Mouse (Mus musculus) neural tube, embryonic 15.5 days (tissue): ENCODE data around the gene Aire. TPM values are rescaled to one million over a fixed set of nuclear protein-coding genes. Genes with fewer than 3 reads are reported as not detected.

Experiments used
- ATAC-seq: fragments of 200-750 bp; cut with Nextera tagmentation; 2 replicates; pipeline ENCODE4 v1.8.0; 2017; ENCODE audit warnings: mild to moderate bottlenecking, moderate TSS enrichment, moderate library complexity; ENCODE audit not compliant: low FRiP score
- H3K27ac ChIP-seq: fragments of 300-500 bp; sonication (generic); replicated peaks from 2 replicates; pipeline ENCODE4 v1.5.1; 2015; ENCODE audit warnings: mild to moderate bottlenecking, inconsistent platforms
- H3K27me3 ChIP-seq: fragments of 300-500 bp; sonication (generic); replicated peaks from 2 replicates; pipeline ENCODE4 v1.6.1; 2015; ENCODE audit warnings: inconsistent platforms
- H3K36me3 ChIP-seq: fragments of 300-500 bp; sonication (generic); 2 replicates; pipeline ENCODE4 v1.6.1; 2015; ENCODE audit warnings: inconsistent platforms
- H3K4me1 ChIP-seq: fragments of 300-500 bp; sonication (generic); 2 replicates; pipeline ENCODE4 v1.6.1; 2015; ENCODE audit warnings: inconsistent platforms
- H3K4me2 ChIP-seq: fragments of 300-500 bp; sonication (generic); 2 replicates; pipeline ENCODE4 v1.6.1; 2015; ENCODE audit warnings: inconsistent platforms, mild to moderate bottlenecking, moderate library complexity
- H3K4me3 ChIP-seq: fragments of 300-500 bp; sonication (generic); replicated peaks from 2 replicates; pipeline ENCODE4 v1.5.1; 2015; ENCODE audit warnings: mild to moderate bottlenecking, inconsistent platforms
- H3K9ac ChIP-seq: fragments of 300-500 bp; sonication (generic); replicated peaks from 2 replicates; pipeline ENCODE4 v1.6.1; 2015; ENCODE audit warnings: mild to moderate bottlenecking, inconsistent platforms
- H3K9me3 ChIP-seq: fragments of 300-500 bp; sonication (generic); replicated peaks from 2 replicates; pipeline ENCODE4 v1.6.1; 2016; ENCODE audit warnings: inconsistent platforms
- WGBS: fragments of 180-500 bp; shearing (Covaris S2); methylation state at CpG from one replicate; pipeline ENCODE4 v1.1.7; 2015; ENCODE audit warnings: mixed read lengths; 5-methylcytosine and 5-hydroxymethylcytosine counted together
- polyA plus RNA-seq: library from polyadenylated mRNA; unstranded; fragments of >200 nt; fragmentation: Nextera tagmentation; extraction: Ambion mirVana; gene quantifications from 2 replicates; pipeline ENCODE4 v1.2.1, GENCODE M21; 2015

Aire gene
- polyA plus RNA-seq, 1 experiment from 2014 or later: 0.18 TPM

DNA sequence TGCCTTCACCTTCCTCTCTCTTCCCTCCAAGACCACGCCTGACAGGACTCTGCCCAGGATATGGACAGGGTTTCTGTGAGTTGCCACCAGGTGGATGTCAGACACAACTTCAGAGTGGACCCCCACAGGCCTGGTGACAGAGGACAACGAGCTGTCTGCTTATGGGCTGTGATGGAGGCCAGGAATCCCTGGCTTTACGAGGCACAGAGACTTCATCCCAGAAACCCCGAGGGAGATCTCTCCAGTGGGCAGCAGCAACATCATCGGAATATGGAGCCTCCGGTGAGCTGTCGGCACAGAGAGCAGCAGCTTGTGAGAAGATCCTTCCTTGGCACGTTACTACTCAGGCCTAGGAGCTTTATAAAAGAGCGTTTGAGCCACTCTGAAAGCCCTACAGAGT, 34.5 kb upstream of the Aire start:
- Histone ChIP-seq H3K4me2 (no peak overlapping the region), H3K27me3 (no peaks in the 10 kb centered on the region), H3K4me1 (no peaks in the 10 kb centered on the region), H3K4me3 (no peak overlapping the region), H3K9ac (no peak overlapping the region), H3K36me3 (no peaks in the 10 kb centered on the region), H3K9me3 (no peaks in the 10 kb centered on the region), H3K27ac (no peak overlapping the region)
- no peak for ATAC-seq
- 84% methylated on average over 9 of the region's 9 CpGs for whole genome bisulfite sequencing

DNA sequence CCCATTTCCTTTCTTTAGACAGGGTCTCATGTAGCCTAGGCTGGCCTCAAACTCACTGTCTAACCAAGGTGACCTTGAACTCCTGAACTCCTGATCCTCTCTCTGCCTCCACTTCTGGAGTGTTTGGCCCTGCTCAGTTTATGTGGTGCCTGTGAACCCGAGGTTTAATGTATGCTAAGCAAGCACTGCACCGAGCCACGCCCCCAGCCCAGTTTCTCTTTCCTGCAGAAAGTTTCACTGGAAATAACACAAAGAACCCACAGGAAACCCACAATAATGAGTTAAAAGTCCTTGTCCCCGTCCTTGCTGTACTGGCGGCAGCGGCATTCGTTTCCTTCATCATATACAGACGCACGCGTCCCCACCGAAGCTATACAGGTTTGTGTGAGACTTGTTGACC, 31.6 kb upstream of the Aire start:
- WGBS: 82% methylated on average over 11 of the region's 11 CpGs
- no peak for ATAC-seq
- no peak overlapping the region for H3K9ac ChIP-seq
- peaks cover 12% of the 10 kb centered on the region for H3K27me3 ChIP-seq
- no peak overlapping the region for H3K4me3 ChIP-seq
- no peaks in the 10 kb centered on the region for H3K36me3 ChIP-seq
- H3K4me1 ChIP-seq: peaks cover under 1% of the 10 kb centered on the region
- no peak overlapping the region for H3K27ac ChIP-seq
- H3K4me2 ChIP-seq: no peak overlapping the region
- H3K9me3 ChIP-seq: no peaks in the 10 kb centered on the region

DNA sequence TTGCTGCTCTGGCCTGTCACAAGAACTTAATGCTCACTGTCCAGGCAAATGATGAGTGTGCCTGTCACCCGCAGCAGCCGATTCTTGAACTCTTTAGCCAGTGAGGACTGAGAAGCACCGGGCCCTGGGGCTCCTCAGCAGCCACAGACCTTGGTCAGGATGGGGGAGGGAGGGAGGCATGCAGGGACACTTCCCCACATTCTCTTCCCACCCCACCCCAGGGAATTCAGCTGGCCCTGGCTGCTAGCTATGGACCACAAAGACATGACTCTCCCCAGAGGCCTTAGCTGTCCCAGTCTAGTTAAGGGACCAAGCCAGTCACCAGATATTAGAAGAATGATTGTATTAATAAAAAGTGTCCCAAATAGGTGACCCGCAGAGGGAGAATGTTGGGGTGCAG, 30.7 kb upstream of the Aire start:
- WGBS: 79% methylated on average over 4 of the region's 4 CpGs
- H3K36me3 ChIP-seq: no peaks in the 10 kb centered on the region
- peaks cover 9% of the 10 kb centered on the region for H3K4me1 ChIP-seq
- H3K27me3 ChIP-seq: peaks cover 20% of the 10 kb centered on the region
- no peak overlapping the region for H3K4me2 ChIP-seq
- no peak overlapping the region for H3K9ac ChIP-seq
- no peak for ATAC-seq
- no peak overlapping the region for H3K4me3 ChIP-seq
- H3K27ac ChIP-seq: no peak overlapping the region
- no peaks in the 10 kb centered on the region for H3K9me3 ChIP-seq

DNA sequence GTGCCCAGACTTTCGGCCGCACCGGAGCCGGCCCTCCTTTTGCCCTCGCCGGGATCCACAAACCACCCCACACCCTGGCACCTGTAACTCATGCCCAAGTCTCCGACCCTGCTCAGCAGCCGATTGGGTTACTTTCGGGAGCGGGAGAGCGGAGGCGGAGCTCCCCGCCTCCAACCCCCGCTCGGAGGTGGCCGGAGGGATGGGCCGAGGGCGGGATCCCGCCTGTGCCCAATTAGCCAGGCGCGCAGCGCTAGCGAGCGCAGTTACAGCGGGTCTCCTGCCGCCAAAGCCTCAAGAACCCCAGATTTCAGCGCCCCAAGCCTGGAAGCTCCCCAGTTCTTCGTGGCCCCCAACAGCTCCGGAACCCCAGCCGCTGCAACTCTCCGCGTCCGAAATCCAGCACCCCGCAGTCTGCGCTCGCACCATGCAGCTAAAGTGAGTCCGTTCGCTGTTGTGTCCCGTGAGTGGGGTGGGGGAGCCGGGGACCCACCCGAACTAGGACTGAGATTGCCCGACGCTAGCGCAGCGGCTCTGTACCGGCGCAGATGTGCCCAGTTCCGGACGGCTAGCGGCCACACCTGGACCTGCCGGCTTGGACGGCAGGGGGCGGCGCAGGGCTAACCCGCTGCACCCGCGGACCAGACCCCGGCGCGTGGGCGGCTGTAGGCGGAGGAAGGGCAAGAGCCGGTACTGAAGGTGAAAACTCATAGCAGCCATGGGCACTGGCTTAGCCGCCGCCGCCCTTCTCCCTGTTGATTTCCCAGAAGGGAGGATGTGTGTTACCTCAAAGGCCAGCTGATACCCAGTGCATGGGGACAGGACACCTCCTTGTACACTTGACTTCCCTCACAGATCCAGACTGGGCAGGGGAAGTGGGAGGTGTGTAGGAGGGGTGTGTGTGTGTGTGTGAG, 25.9 kb upstream of the Aire start, which contains the start of gene Icosl:
Gene Icosl (plus strand): TSS at position 202 of the 911 bp plus-strand sequence.
- under 1% methylated on average over 64 of the region's 66 CpGs for WGBS
- peaks cover 13% of the 10 kb centered on the region for H3K4me1 ChIP-seq
- peak; percentile 90 for ATAC-seq
- peak within 1 kb of the TSS; percentile 98 for H3K4me2 ChIP-seq
- no peak within 1 kb of the TSS for H3K27ac ChIP-seq
- peaks cover 36% of the 10 kb centered on the region for H3K27me3 ChIP-seq
- H3K36me3 ChIP-seq: no peaks in the 10 kb centered on the region
- H3K9ac ChIP-seq: peak within 1 kb of the TSS; percentile 63
- H3K9me3 ChIP-seq: no peaks in the 10 kb centered on the region
- H3K4me3 ChIP-seq: peak within 1 kb of the TSS; percentile 60

DNA sequence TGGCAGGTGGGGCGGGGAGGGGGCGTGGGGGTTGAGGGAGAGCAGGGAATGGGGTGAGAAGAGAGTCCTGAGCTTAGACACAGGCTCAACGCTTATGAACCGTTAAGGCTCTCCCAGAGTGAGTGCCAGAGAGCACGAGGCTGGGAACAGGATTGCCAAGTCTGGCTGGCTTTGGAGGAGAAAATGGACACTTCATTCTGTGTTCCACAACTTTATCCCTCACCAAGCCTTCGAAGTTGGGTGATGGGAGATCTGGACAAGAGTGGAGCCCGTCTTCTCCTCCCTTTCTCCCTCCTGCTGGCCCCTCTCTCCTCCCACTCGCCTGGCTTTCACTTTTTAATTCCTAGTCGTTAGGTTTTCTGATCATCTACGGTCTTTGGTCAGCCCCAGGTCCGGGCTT, 25.1 kb upstream of the Aire start:
- Histone ChIP-seq H3K4me1 (peaks cover 13% of the 10 kb centered on the region), H3K36me3 (no peaks in the 10 kb centered on the region), H3K27me3 (peaks cover 36% of the 10 kb centered on the region), H3K27ac (no peak overlapping the region), H3K9me3 (no peaks in the 10 kb centered on the region), H3K9ac (peak overlapping the region; percentile 63; the same call in 1 of the 2 replicates), H3K4me2 (peak overlapping the region; percentile 98), H3K4me3 (peak overlapping the region; percentile 60)
- ATAC-seq: no peak
- WGBS: 28% methylated on average over 11 of the region's 11 CpGs

DNA sequence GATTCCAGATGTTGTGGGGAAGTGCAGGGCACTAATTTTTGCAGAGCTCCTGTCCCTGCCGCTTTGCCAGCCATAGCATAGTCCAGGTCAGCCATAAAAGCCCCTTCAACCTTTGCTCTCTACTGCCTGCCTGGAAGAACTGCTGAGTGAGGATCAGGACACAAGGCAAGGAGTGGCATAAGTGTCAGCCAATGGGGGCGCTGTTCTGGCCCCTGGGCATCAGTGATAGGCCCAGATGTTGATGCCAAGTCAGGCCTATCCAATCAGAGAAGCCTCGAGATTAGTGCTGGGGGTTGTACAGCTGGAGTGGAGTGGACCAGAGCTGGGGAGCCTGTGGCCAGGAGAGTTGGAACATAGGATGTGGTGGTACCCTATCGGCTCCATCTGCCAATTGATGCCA, 23.8 kb upstream of the Aire start:
- no peaks in the 10 kb centered on the region for H3K9me3 ChIP-seq
- H3K27me3 ChIP-seq: peaks cover 36% of the 10 kb centered on the region
- H3K27ac ChIP-seq: no peak overlapping the region
- 41% methylated on average over 4 of the region's 4 CpGs for WGBS
- no peaks in the 10 kb centered on the region for H3K36me3 ChIP-seq
- H3K4me2 ChIP-seq: no peak overlapping the region
- H3K9ac ChIP-seq: no peak overlapping the region
- no peak for ATAC-seq
- no peak overlapping the region for H3K4me3 ChIP-seq
- H3K4me1 ChIP-seq: peaks cover 13% of the 10 kb centered on the region

DNA sequence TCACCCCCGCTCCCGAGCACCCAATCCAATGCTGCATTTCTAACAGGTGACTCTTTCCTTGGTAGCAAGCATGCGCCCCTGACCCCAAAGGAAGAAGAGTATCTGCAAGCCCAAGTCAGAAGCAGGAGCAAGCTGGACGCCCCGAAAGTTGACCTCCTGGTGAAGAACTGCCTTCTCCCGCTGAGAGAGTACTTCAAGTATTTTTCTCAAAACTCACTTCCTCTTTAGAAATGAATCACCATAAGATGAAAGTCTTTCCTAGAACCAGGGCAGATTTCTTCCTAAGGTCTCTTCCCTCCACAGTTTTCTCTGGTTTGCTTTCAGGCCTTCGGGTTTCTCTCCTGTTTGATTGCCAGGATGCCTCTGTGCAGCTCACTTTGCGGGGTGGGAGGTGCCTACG, 19.7 kb upstream of the Aire start:
- H3K9me3 ChIP-seq: no peaks in the 10 kb centered on the region
- no peak overlapping the region for H3K4me3 ChIP-seq
- ATAC-seq: no peak
- 84% methylated on average over 9 of the region's 9 CpGs for WGBS
- peaks cover 8% of the 10 kb centered on the region for H3K27me3 ChIP-seq
- H3K4me2 ChIP-seq: no peak overlapping the region
- H3K27ac ChIP-seq: no peak overlapping the region
- no peaks in the 10 kb centered on the region for H3K36me3 ChIP-seq
- H3K4me1 ChIP-seq: no peaks in the 10 kb centered on the region
- no peak overlapping the region for H3K9ac ChIP-seq

DNA sequence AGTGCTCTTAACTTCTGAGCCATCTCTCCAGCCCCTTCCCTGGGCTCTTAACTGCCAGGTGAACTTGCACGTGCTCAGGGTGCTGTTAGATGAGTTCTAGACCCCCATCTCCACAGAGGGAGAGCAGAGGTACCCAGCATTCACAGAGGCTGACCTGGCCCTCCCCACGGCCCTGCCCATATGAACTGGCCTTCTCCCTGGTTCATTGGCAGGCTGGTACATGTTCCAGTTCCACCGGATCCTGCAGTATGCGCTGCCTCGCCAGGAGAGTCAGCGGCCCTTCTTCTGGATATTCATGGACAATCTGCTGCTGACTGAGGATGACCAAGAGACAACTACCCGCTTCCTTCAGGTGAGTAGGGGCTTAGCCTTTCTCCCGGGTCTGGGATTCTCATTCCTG, 13.6 kb upstream of the Aire start:
- H3K27me3 ChIP-seq: no peaks in the 10 kb centered on the region
- no peak overlapping the region for H3K4me2 ChIP-seq
- WGBS: 87% methylated on average over 8 of the region's 8 CpGs
- no peak overlapping the region for H3K27ac ChIP-seq
- H3K4me3 ChIP-seq: no peak overlapping the region
- no peaks in the 10 kb centered on the region for H3K9me3 ChIP-seq
- H3K36me3 ChIP-seq: no peaks in the 10 kb centered on the region
- ATAC-seq: no peak
- H3K9ac ChIP-seq: no peak overlapping the region
- H3K4me1 ChIP-seq: no peaks in the 10 kb centered on the region

DNA sequence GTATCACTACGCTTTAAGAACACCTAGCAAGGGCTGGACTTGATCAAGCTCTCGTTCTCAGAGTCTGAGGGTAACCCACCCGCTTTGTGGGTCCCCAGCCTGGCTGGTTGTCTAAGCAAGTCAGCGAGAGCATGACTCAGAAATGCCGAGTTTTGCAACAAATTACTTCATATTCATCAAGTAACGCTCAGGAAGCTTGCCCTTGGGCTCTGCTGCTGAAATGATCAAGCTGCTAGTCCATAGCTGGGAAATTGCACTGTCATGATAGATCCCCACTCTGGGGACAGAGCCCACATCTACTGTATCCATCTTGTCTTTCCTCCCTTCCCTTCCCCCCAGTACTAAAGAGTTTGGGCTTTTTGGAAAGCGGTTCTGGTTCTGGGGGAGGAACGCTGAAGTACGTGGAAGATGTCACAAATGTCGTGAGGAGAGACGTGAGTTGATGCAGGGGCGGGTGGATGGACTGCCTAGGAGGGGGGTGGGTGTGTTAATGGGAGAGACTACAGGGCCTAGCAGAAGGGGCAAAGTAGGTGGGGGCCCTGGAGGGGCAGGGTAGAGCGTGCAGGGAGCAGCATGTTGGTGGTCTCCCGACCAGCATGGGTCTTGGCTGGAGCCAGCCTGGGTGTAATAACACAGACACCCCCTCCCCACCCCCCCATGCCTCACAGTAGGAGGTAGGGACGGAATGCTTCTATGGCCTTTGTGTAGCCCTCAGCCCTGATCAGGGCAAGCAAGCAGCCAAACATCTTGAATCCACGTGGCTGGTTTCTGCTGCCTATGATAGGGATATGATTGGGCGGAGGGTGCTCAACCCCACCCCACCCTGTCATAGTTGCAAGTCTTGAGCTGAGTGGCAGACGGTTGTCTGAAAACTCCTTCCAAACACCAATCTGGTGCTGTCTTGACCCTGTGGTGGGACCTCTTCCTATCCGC, 11.5 kb upstream of the Aire start:
- no peak overlapping the region for H3K4me3 ChIP-seq
- no peaks in the 10 kb centered on the region for H3K9me3 ChIP-seq
- ATAC-seq: no peak
- H3K9ac ChIP-seq: no peak overlapping the region
- 73% methylated on average over 19 of the region's 19 CpGs for WGBS
- H3K27ac ChIP-seq: no peak overlapping the region
- H3K27me3 ChIP-seq: no peaks in the 10 kb centered on the region
- H3K36me3 ChIP-seq: no peaks in the 10 kb centered on the region
- H3K4me1 ChIP-seq: no peaks in the 10 kb centered on the region
- no peak overlapping the region for H3K4me2 ChIP-seq

DNA sequence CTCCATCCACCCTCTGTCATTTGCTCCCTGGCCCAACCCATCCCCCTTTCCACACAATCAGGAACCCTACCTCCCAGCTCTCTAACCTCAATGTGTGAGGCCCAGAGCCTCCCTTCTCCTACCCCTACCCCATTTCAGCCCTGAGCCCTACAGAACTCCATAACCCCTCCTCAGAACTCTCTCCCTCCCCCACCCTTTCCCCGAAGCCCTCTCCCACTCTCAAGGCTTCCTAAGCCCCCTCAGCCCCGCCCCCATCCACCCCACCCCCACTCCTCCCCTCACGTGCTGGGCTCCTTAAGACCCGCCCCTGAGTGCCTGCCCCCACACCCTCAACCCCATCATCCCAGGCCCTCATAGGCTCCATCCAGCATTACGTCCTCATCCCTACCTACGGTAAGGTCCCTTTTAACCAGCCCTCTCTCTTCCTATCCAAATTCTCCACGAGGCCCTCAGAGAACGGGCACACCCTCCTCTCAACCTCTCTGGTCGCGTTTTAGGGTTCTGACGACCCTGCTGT, 6.2 kb upstream of the Aire start:
- Histone ChIP-seq H3K9me3 (no peaks in the 10 kb centered on the region), H3K27ac (no peak overlapping the region), H3K4me2 (no peak overlapping the region), H3K4me3 (no peak overlapping the region), H3K36me3 (no peaks in the 10 kb centered on the region), H3K9ac (no peak overlapping the region), H3K27me3 (no peaks in the 10 kb centered on the region), H3K4me1 (no peaks in the 10 kb centered on the region)
- no peak for ATAC-seq
- WGBS: 61% methylated on average over 11 of the region's 11 CpGs

DNA sequence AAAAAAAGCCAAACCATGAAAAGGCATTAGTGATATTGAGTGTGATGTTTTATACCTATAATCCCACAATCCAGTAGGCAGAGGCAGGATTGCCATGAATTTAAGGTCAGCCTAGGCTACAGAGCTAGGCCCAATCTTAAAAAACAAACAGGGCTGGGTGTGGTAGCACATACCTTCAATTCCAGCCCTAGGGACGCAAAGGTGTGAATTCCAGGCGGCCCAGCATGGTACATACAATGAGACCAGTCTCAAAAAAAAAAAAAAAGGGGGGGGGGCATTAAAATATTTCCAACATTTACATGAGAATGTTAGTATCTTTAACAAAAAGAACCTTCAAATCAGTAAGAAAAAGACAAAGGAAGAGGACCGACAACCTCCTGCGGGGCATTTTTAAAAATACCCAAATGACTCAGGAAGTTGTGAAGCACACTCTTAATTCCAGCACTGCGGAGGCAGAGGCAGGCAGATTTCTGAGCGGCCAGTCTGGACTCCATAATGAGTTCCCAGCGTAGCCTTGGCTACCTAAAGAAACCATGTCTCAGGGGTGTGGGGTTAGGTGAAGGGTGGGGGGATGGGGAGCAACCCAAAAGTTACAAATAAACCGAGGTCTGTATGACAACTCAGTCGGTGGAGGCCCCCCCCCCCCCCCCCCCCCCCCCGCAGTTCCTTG, 4.8 kb upstream of the Aire start:
- Histone ChIP-seq H3K4me2 (no peak overlapping the region), H3K9me3 (no peaks in the 10 kb centered on the region), H3K9ac (no peak overlapping the region), H3K36me3 (no peaks in the 10 kb centered on the region), H3K27me3 (no peaks in the 10 kb centered on the region), H3K27ac (no peak overlapping the region), H3K4me3 (no peak overlapping the region), H3K4me1 (peaks cover 8% of the 10 kb centered on the region; the same call in 1 of the 2 replicates)
- WGBS: 92% methylated on average over 9 of the region's 10 CpGs
- ATAC-seq: no peak
